Mouse (Mus musculus): ENCODE measurements around the gene Frs3. TPM values are rescaled to one million over a fixed set of nuclear protein-coding genes. Genes with fewer than 3 reads are reported as not detected.

Frs3 gene
- polyA plus RNA-seq, 2 experiments, result 5.4 to 16.0 TPM

GRCm38 (mm10) chr17:47735553-47736100 lies 46.8 kb downstream of the Frs3 start:
- no peaks in the 10 kb centered on the region for H3K36me3 ChIP-seq (ENCODE audit: control insufficient read depth, insufficient read depth, low read length)
- H3K4me1 ChIP-seq (ENCODE audit: control insufficient read depth, insufficient read depth, low read length), result peaks cover 15% of the 10 kb centered on the region
- H3K27me3 ChIP-seq (ENCODE audit: control insufficient read depth, insufficient read depth, low read length), result no peaks in the 10 kb centered on the region
- H3K4me2 ChIP-seq (replicated peaks; ENCODE audit: low read depth, low read length, severe bottlenecking), result no peak overlapping the region
- H3K9ac ChIP-seq (ENCODE audit: low read depth, low read length, severe bottlenecking), result no peak overlapping the region
- 72% methylated on average over 14 of the region's 14 CpGs for WGBS
- no peak for DNase-seq (ENCODE audit: low spot score)
- TF ChIP-seq POLR2A (IDR thresholded peaks at IDR 0.05; ENCODE audit: borderline replicate concordance, extremely low read depth, insufficient read depth, insufficient read length), result no peak
- no peak overlapping the region for H3K4me3 ChIP-seq (replicated peaks; ENCODE audit: low read length)
- no peak overlapping the region for H3K27ac ChIP-seq (replicated peaks; ENCODE audit: low read depth, low read length)
- H3K9me3 ChIP-seq (ENCODE audit: control insufficient read depth, low read length), result no peaks in the 10 kb centered on the region
- no peak for ATAC-seq (ENCODE audit: low FRiP score, low read depth)

DNA sequence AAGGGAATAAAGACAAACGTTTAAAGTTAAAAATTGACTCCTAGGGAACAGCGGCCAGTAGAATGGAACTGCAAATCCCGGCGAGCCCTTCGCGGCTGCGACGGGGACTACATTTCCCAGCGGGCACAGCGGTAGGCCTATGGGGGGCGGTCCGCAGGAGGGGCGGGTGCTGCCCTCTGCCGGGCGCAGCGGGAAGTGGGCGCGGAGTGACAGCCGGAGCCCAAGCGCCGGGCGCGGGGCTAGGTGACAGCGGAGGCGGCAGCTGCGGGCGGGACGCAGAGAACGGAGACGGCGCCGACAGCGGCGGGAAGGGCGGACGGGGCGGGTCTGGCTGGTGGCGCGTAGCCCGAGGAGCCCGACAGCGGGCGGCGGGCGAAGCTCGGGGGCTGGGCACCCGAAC lies 48.0 kb downstream of the Frs3 start, which contains the start of gene Tfeb:
Gene Tfeb, plus strand, starts transcription at position 175 of the 400 bp plus-strand sequence.
- Histone ChIP-seq H3K4me2 (replicated peaks; ENCODE audit: low read depth, low read length, severe bottlenecking) (peak within 1 kb of the TSS; percentile 94), H3K27ac (replicated peaks; ENCODE audit: low read depth, low read length) (peak within 1 kb of the TSS; percentile 84), H3K27me3 (ENCODE audit: control insufficient read depth, insufficient read depth, low read length) (no peaks in the 10 kb centered on the region), H3K4me3 (replicated peaks; ENCODE audit: low read length) (peak within 1 kb of the TSS; percentile 73), H3K36me3 (ENCODE audit: control insufficient read depth, insufficient read depth, low read length) (no peaks in the 10 kb centered on the region), H3K9ac (ENCODE audit: low read depth, low read length, severe bottlenecking) (peak within 1 kb of the TSS; percentile 68), H3K4me1 (ENCODE audit: control insufficient read depth, insufficient read depth, low read length) (peaks cover 15% of the 10 kb centered on the region), H3K9me3 (ENCODE audit: control insufficient read depth, low read length) (no peaks in the 10 kb centered on the region)
- DNase-seq (ENCODE audit: low spot score) (peak; percentile 94), ATAC-seq (ENCODE audit: low FRiP score, low read depth) (peak; percentile 74)
- WGBS, result 5% methylated on average over 33 of the region's 47 CpGs
- TF ChIP-seq POLR2A (IDR thresholded peaks at IDR 0.05; ENCODE audit: borderline replicate concordance, extremely low read depth, insufficient read depth, insufficient read length), result no peak

DNA sequence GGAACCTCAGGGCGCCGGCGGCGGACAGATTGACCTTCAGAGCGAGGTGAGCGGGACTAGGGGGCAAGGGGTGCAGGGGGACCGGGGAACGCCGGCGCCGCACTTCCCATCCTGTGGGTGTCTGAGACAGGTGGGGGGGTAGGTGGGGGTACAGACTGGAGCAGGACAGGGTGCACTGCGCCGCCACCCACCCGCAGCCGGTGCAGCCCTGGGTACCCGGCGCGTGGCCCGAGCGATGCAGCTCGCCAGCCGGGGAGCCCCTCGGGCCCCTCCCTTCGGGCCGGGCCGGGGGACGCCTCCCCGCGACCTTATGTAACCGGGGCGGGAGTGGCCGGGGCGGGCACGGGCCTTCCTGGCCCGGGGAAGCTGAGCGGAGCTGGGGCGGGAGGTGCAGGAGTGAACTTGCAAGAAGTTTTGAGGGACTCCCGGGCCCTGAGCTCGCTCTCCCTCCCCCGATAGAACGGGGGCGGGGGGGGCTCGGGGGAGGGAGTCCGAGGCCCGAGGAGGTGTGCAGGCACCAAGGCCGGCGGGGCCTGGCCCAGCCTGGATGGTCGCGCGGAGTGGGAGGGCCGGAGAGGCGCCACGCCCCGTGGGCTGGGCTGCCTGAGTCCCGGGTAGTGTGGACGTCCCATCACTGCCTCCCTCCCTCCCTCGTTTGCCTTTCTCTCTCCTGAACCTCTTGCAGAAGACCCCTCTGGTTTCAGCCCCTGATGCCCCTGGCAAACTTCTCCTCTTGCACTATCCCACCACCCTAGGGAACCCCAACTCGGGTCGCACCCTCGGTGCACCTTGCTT lies 48.6 kb downstream of the Frs3 start:
- WGBS, result 1% methylated on average over 35 of the region's 60 CpGs
- ATAC-seq (ENCODE audit: low FRiP score, low read depth) (peak; percentile 90), DNase-seq (ENCODE audit: low spot score) (peak; percentile 88)
- Histone ChIP-seq H3K27ac (replicated peaks; ENCODE audit: low read depth, low read length) (peak overlapping the region; percentile 84), H3K4me3 (replicated peaks; ENCODE audit: low read length) (peak overlapping the region; percentile 73), H3K27me3 (ENCODE audit: control insufficient read depth, insufficient read depth, low read length) (no peaks in the 10 kb centered on the region), H3K9ac (ENCODE audit: low read depth, low read length, severe bottlenecking) (peak overlapping the region; percentile 68), H3K36me3 (ENCODE audit: control insufficient read depth, insufficient read depth, low read length) (no peaks in the 10 kb centered on the region), H3K9me3 (ENCODE audit: control insufficient read depth, low read length) (no peaks in the 10 kb centered on the region), H3K4me2 (replicated peaks; ENCODE audit: low read depth, low read length, severe bottlenecking) (peak overlapping the region; percentile 94), H3K4me1 (ENCODE audit: control insufficient read depth, insufficient read depth, low read length) (peaks cover 15% of the 10 kb centered on the region)
- TF ChIP-seq POLR2A (IDR thresholded peaks at IDR 0.05; ENCODE audit: borderline replicate concordance, extremely low read depth, insufficient read depth, insufficient read length), result no peak

- 0 out of 2 replicates have a peak, but pooled peaks have one; percentile 13 for TF ChIP-seq POLR2A (IDR thresholded peaks at IDR 0.05; ENCODE audit: borderline replicate concordance, extremely low read depth, insufficient read depth, insufficient read length)
- H3K4me2 ChIP-seq (replicated peaks; ENCODE audit: low read depth, low read length, severe bottlenecking), result peak overlapping the region; percentile 94
- H3K9ac ChIP-seq (ENCODE audit: low read depth, low read length, severe bottlenecking), result peak overlapping the region; percentile 68
- no peaks in the 10 kb centered on the region for H3K27me3 ChIP-seq (ENCODE audit: control insufficient read depth, insufficient read depth, low read length)
- no peaks in the 10 kb centered on the region for H3K9me3 ChIP-seq (ENCODE audit: control insufficient read depth, low read length)
- H3K27ac ChIP-seq (replicated peaks; ENCODE audit: low read depth, low read length), result peak overlapping the region; percentile 84
- peak overlapping the region; percentile 73 for H3K4me3 ChIP-seq (replicated peaks; ENCODE audit: low read length)
- H3K36me3 ChIP-seq (ENCODE audit: control insufficient read depth, insufficient read depth, low read length), result no peaks in the 10 kb centered on the region
- peak; percentile 54 for DNase-seq (ENCODE audit: low spot score)
- peak; percentile 58 for ATAC-seq (ENCODE audit: low FRiP score, low read depth)
- whole genome bisulfite sequencing, result under 1% methylated on average over 42 of the region's 61 CpGs
- peaks cover 15% of the 10 kb centered on the region for H3K4me1 ChIP-seq (ENCODE audit: control insufficient read depth, insufficient read depth, low read length)
Measured at GRCm38 (mm10) chr17:47738066-47738878, 49.4 kb downstream of the Frs3 start.
